Mouse (Mus musculus) E14TG2a.4 (cell line): ENCODE measurements around the gene 3110001I22Rik.
"Not testable (repeated sequence)": the region's sequence is repeated elsewhere in the genome, so short reads cannot be mapped to it uniquely, and the experiment has no call there.

Experiments used
- H3K27me3 ChIP-seq: 2 replicates; pipeline ENCODE4 v1.6.1; 2014; ENCODE audit warnings: low read length, control low read depth; ENCODE audit not compliant: insufficient read depth
- H3K36me3 ChIP-seq: 2 replicates; pipeline ENCODE4 v1.6.1; 2014; ENCODE audit warnings: low read length, control low read depth; ENCODE audit not compliant: insufficient read depth
- H3K4me1 ChIP-seq: replicated peaks from 2 replicates; pipeline ENCODE4 v1.6.1; 2014; ENCODE audit warnings: low read depth, low read length, control low read depth
- H3K4me3 ChIP-seq: replicated peaks from 2 replicates; pipeline ENCODE4 v1.5.1; 2014; ENCODE audit warnings: mild to moderate bottlenecking, low read length
- H3K9me3 ChIP-seq: 2 replicates; pipeline ENCODE4 v1.6.1; 2014; ENCODE audit warnings: low read length, control low read depth
- CTCF ChIP-seq: conservative IDR thresholded peaks from 2 replicates; pipeline ENCODE4 v1.5.1; 2014; ENCODE audit warnings: low read length
- NANOG ChIP-seq: IDR thresholded peaks from 2 replicates; pipeline ENCODE4 v1.6.1; 2014; ENCODE audit warnings: borderline replicate concordance, low read length, mixed read lengths
- POU5F1 ChIP-seq: IDR thresholded peaks from 2 replicates; pipeline ENCODE4 v1.6.1; 2014; ENCODE audit warnings: low read length, borderline replicate concordance

The 3110001I22Rik gene

GRCm38 (mm10) chr16:13671685-13672385 is at the start of gene 3110001I22Rik, which contains the start of gene Bfar:
Gene 3110001I22Rik, plus strand, starts transcription at chr16:13671929.
Gene Bfar, plus strand, starts transcription at chr16:13671858.
- TF ChIP-seq POU5F1 (no peak), NANOG (no peak), CTCF (no peak)
- H3K4me3 ChIP-seq: peak within 1 kb of the TSS; percentile 99

GRCm38 (mm10) chr16:13628345-13628744 is 43.4 kb upstream of the 3110001I22Rik start:
- H3K9me3 ChIP-seq: peaks cover 12% of the 10 kb centered on the region
- no peak for TF ChIP-seq POU5F1
- peak; percentile 44 for TF ChIP-seq CTCF
- no peaks in the 10 kb centered on the region for H3K4me1 ChIP-seq
- no peaks in the 10 kb centered on the region for H3K27me3 ChIP-seq
- H3K36me3 ChIP-seq: peaks cover 97% of the 10 kb centered on the region
- no peak overlapping the region for H3K4me3 ChIP-seq

More at GRCm38 (mm10) chr16:13671685-13672385, at the start of gene 3110001I22Rik, which contains the start of gene Bfar:
- Histone ChIP-seq H3K9me3 (no peaks in the 10 kb centered on the region), H3K4me1 (peaks cover 37% of the 10 kb centered on the region), H3K27me3 (no peaks in the 10 kb centered on the region), H3K36me3 (peaks cover 33% of the 10 kb centered on the region)

GRCm38 (mm10) chr16:13638198-13638597 is 33.5 kb upstream of the 3110001I22Rik start:
- peak; percentile 32 for TF ChIP-seq CTCF
- H3K27me3 ChIP-seq, H3K4me1 ChIP-seq: not testable (repeated sequence)

GRCm38 (mm10) chr16:13639508-13639907 is 32.2 kb upstream of the 3110001I22Rik start:
- Histone ChIP-seq H3K4me1 (peaks cover 3% of the 10 kb centered on the region; the same call in 1 of the 2 replicates), H3K9me3 (peaks cover 16% of the 10 kb centered on the region), H3K36me3 (peaks cover 80% of the 10 kb centered on the region), H3K27me3 (no peaks in the 10 kb centered on the region), H3K4me3 (no peak overlapping the region)
- TF ChIP-seq POU5F1 (no peak), NANOG (no peak), CTCF (no peak)

More at GRCm38 (mm10) chr16:13638198-13638597, 33.5 kb upstream of the 3110001I22Rik start:
- Histone ChIP-seq H3K9me3 (peaks cover 22% of the 10 kb centered on the region), H3K36me3 (peaks cover 80% of the 10 kb centered on the region)
- H3K4me3 ChIP-seq: not testable (repeated sequence)

GRCm38 (mm10) chr16:13640064-13640463 is 31.7 kb upstream of the 3110001I22Rik start:
- H3K36me3 ChIP-seq: peaks cover 77% of the 10 kb centered on the region
- peaks cover 12% of the 10 kb centered on the region for H3K9me3 ChIP-seq
- H3K27me3 ChIP-seq: no peaks in the 10 kb centered on the region
- no peak overlapping the region for H3K4me3 ChIP-seq
- H3K4me1 ChIP-seq: peaks cover 3% of the 10 kb centered on the region; the same call in 1 of the 2 replicates
- no peak for TF ChIP-seq NANOG
- peak; percentile 36 for TF ChIP-seq CTCF
- no peak for TF ChIP-seq POU5F1

- no peaks in the 10 kb centered on the region for H3K9me3 ChIP-seq
- TF ChIP-seq CTCF (no peak), NANOG (no peak), POU5F1 (no peak)
- no peak overlapping the region for H3K4me3 ChIP-seq
- H3K4me1 ChIP-seq: peaks cover 3% of the 10 kb centered on the region; the same call in 1 of the 2 replicates
- peaks cover 69% of the 10 kb centered on the region for H3K36me3 ChIP-seq
- H3K27me3 ChIP-seq: no peaks in the 10 kb centered on the region
Measured at GRCm38 (mm10) chr16:13644474-13644873, 27.3 kb upstream of the 3110001I22Rik start.

- H3K9me3 ChIP-seq: no peaks in the 10 kb centered on the region
- TF ChIP-seq CTCF (no peak), POU5F1 (no peak), NANOG (no peak)
- no peaks in the 10 kb centered on the region for H3K4me1 ChIP-seq
- H3K27me3 ChIP-seq: no peaks in the 10 kb centered on the region
- H3K36me3 ChIP-seq: peaks cover 79% of the 10 kb centered on the region
- H3K4me3 ChIP-seq: no peak overlapping the region
Measured at GRCm38 (mm10) chr16:13645930-13646329, 25.8 kb upstream of the 3110001I22Rik start.

- H3K9me3 ChIP-seq: no peaks in the 10 kb centered on the region
- H3K27me3 ChIP-seq: no peaks in the 10 kb centered on the region
- H3K4me1 ChIP-seq: peaks cover 6% of the 10 kb centered on the region; the same call in 1 of the 2 replicates
- no peak for TF ChIP-seq POU5F1
- no peak for TF ChIP-seq NANOG
- no peak for TF ChIP-seq CTCF
- H3K4me3 ChIP-seq: no peak overlapping the region
- peaks cover 94% of the 10 kb centered on the region for H3K36me3 ChIP-seq
Measured at GRCm38 (mm10) chr16:13658886-13659285, 12.8 kb upstream of the 3110001I22Rik start.
